Mouse (Mus musculus): ENCODE measurements around the gene Frs2.

DNA sequence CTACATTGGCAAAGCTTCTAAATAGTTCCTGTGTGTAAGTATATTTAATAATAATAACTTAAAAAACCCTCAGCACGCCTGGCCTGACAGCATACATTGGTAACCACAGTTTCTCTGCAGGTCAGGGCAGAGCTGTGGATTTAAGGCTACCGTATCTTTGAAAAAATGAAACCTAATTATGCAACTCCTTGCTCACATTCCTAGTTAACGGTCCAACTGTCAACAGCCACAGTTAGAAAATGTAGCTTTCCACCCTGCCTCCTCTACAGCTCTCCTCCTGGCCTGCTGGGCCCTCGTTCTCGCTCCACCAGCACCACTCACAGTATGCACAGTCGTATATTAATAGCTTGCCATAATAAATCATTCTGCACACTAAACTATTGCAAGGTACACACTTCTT is 3.7 kb downstream of the Frs2 start:
- TF ChIP-seq POLR2A (IDR thresholded peaks at IDR 0.05; ENCODE audit: extremely low read depth, insufficient read depth, low read length) (no peak), CTCF (IDR thresholded peaks at IDR 0.05; ENCODE audit: low read depth, low read length) (no peak)
